Mouse (Mus musculus): ENCODE measurements at regions not wholly inside any gene's neighbourhood (a gene's known extent, or its start where the extent isn't known, plus 50 kb on each side); places are given as distances from the start of the nearest gene placed in this dataset.
A peak's percentile ranks its signal among the peaks of the same experiment; 100 is the strongest.

DNA sequence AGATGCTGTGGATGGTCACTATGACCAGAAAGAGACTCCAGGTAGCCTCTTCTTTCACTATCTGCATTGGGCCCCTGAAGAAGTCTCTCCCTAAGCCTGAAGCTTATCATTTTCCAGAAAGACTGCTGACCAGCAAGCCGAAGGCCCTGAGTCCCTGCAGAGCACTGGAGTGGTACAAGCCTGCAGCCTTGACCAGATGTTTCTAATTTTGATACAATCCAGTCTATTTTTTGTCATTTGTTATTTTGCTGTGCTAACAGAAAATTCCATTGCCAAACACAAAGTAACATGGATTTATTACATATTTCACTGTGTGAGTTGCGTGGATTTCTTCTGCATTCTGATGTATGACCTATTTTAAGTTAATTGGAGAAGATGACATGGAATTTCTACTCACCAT, 764.9 kb upstream of the Arrdc4 start:
- H3K4me1 ChIP-seq (ENCODE audit: control insufficient read depth, insufficient read depth, low read length), result no peaks in the 10 kb centered on the region
- 86% methylated on average over 2 of the region's 2 CpGs for WGBS
- TF ChIP-seq CTCF (IDR thresholded peaks at IDR 0.05; ENCODE audit: insufficient read depth, low read depth, low read length) (no peak), POLR2A (IDR thresholded peaks at IDR 0.05; ENCODE audit: insufficient read depth, low read depth, low read length) (no peak)
- no peak overlapping the region for H3K27ac ChIP-seq (ENCODE audit: insufficient read depth, low read depth, low read length)
- H3K4me3 ChIP-seq (ENCODE audit: insufficient read depth, low read depth, low read length), result no peak overlapping the region

DNA sequence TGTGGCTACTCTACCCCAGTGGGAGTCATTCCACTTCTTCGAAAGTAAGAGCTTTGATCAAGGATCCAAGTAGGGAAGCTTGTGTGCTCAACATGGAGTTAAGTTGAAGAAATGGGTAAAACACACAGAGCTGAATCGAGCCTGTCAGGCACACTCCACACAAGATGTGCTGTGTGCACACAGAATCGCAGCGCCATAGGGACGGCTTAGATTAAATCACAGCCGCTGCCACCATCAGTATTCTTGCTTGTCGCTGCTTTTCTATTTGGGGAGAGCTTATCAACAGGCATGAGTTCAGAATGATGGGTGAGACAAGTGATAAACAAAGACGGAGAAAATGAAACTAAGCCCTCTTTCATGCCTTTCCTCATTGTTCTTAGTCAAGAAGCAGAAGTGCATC, 761.3 kb upstream of the Arrdc4 start:
- TF ChIP-seq CTCF (IDR thresholded peaks at IDR 0.05; ENCODE audit: insufficient read depth, low read depth, low read length) (no peak), POLR2A (IDR thresholded peaks at IDR 0.05; ENCODE audit: insufficient read depth, low read depth, low read length) (no peak)
- no peak overlapping the region for H3K27ac ChIP-seq (ENCODE audit: insufficient read depth, low read depth, low read length)
- no peaks in the 10 kb centered on the region for H3K4me1 ChIP-seq (ENCODE audit: control insufficient read depth, insufficient read depth, low read length)
- 47% methylated on average over 8 of the region's 8 CpGs for WGBS
- no peak overlapping the region for H3K4me3 ChIP-seq (ENCODE audit: insufficient read depth, low read depth, low read length)

- 69% methylated on average over 18 of the region's 18 CpGs for WGBS
- Histone ChIP-seq H3K4me1 (ENCODE audit: control insufficient read depth, insufficient read depth, low read length) (no peaks in the 10 kb centered on the region), H3K4me3 (ENCODE audit: insufficient read depth, low read depth, low read length) (no peak overlapping the region), H3K27ac (ENCODE audit: insufficient read depth, low read depth, low read length) (no peak overlapping the region)
- no peak for TF ChIP-seq CTCF (IDR thresholded peaks at IDR 0.05; ENCODE audit: insufficient read depth, low read depth, low read length)
- TF ChIP-seq POLR2A (IDR thresholded peaks at IDR 0.05; ENCODE audit: insufficient read depth, low read depth, low read length), result no peak
Observed at GRCm38 (mm10) chr7:69493062-69493930, 744.3 kb upstream of the Arrdc4 start.

- TF ChIP-seq CTCF (IDR thresholded peaks at IDR 0.05; ENCODE audit: insufficient read depth, low read depth, low read length), result peak; percentile 45; the same call in 1 of the 2 replicates
- TF ChIP-seq POLR2A (IDR thresholded peaks at IDR 0.05; ENCODE audit: insufficient read depth, low read depth, low read length), result no peak
- Histone ChIP-seq H3K27ac (ENCODE audit: insufficient read depth, low read depth, low read length) (no peak overlapping the region), H3K4me1 (ENCODE audit: control insufficient read depth, insufficient read depth, low read length) (no peaks in the 10 kb centered on the region), H3K4me3 (ENCODE audit: insufficient read depth, low read depth, low read length) (no peak overlapping the region)
- WGBS, result 37% methylated on average over 16 of the region's 16 CpGs
Observed at GRCm38 (mm10) chr7:69490566-69491466, 741.8 kb upstream of the Arrdc4 start.

GRCm38 (mm10) chr7:69488630-69489029, 739.6 kb upstream of the Arrdc4 start:
- TF ChIP-seq POLR2A (IDR thresholded peaks at IDR 0.05; ENCODE audit: insufficient read depth, low read depth, low read length) (no peak), CTCF (IDR thresholded peaks at IDR 0.05; ENCODE audit: insufficient read depth, low read depth, low read length) (no peak)
- Histone ChIP-seq H3K4me3 (ENCODE audit: insufficient read depth, low read depth, low read length) (no peak overlapping the region), H3K27ac (ENCODE audit: insufficient read depth, low read depth, low read length) (no peak overlapping the region), H3K4me1 (ENCODE audit: control insufficient read depth, insufficient read depth, low read length) (no peaks in the 10 kb centered on the region)
- 72% methylated on average over 6 of the region's 6 CpGs for WGBS

- Histone ChIP-seq H3K4me1 (ENCODE audit: control insufficient read depth, insufficient read depth, low read length) (no peaks in the 10 kb centered on the region), H3K4me3 (ENCODE audit: insufficient read depth, low read depth, low read length) (no peak overlapping the region), H3K27ac (ENCODE audit: insufficient read depth, low read depth, low read length) (no peak overlapping the region)
- TF ChIP-seq POLR2A (IDR thresholded peaks at IDR 0.05; ENCODE audit: insufficient read depth, low read depth, low read length), result no peak
- no peak for TF ChIP-seq CTCF (IDR thresholded peaks at IDR 0.05; ENCODE audit: insufficient read depth, low read depth, low read length)
- WGBS, result 45% methylated on average over 3 of the region's 3 CpGs
Observed at GRCm38 (mm10) chr7:69487111-69487510, 738.1 kb upstream of the Arrdc4 start.

- WGBS, result 89% methylated on average over 4 of the region's 4 CpGs
- Histone ChIP-seq H3K4me1 (ENCODE audit: control insufficient read depth, insufficient read depth, low read length) (no peaks in the 10 kb centered on the region), H3K27ac (ENCODE audit: insufficient read depth, low read depth, low read length) (no peak overlapping the region), H3K4me3 (ENCODE audit: insufficient read depth, low read depth, low read length) (no peak overlapping the region)
- TF ChIP-seq CTCF (IDR thresholded peaks at IDR 0.05; ENCODE audit: insufficient read depth, low read depth, low read length), result no peak
- no peak for TF ChIP-seq POLR2A (IDR thresholded peaks at IDR 0.05; ENCODE audit: insufficient read depth, low read depth, low read length)
Observed at GRCm38 (mm10) chr7:69484552-69484951, 735.5 kb upstream of the Arrdc4 start.
